ENCODE assay signal across 19 mouse cellular contexts in genomic region chr11:116312359-116312758, GRCm38 (mm10). TPM values are rescaled to one million over a fixed set of nuclear protein-coding genes. Genes with fewer than 3 reads are reported as not detected.
A peak's percentile ranks its signal among the peaks of the same experiment; 100 is the strongest.
DNase-seq lines count a peak whose midpoint lies in the region; ATAC-seq and TF ChIP-seq lines count a peak whose summit lies in the region.
"Had no signal": no experiment of that assay in that cellular context is flagged by ENCODE, and none has a peak within 500 bp of the region (broad histone marks: within the 10 kb centered on the region; RNA-seq: fewer than 3 reads in every experiment).

No protein-coding gene starts in this region.

- H3K9me3 ChIP-seq in lung, embryonic 16.5 days (ENCODE audit: control insufficient read depth, low read length): no peaks in the 10 kb centered on the region
- no peaks in the 10 kb centered on the region for H3K9me3 ChIP-seq in limb, embryonic 14.5 days (ENCODE audit: control insufficient read depth, low read length)
- H3K9me3 ChIP-seq: forebrain, embryonic 15.5 days; limb, embryonic 12.5 days; midbrain, embryonic 13.5 days had no signal

- no peak overlapping the region for H3K27ac ChIP-seq in lung, embryonic 16.5 days (ENCODE audit: low read length)
- no peak overlapping the region for H3K27ac ChIP-seq in limb, embryonic 14.5 days (replicated peaks; ENCODE audit: low read depth, low read length)
- H3K27ac ChIP-seq: hindbrain, embryonic 14.5 days; left cerebral cortex, adult 2 months; limb, embryonic 12.5 days; midbrain, embryonic 13.5 days had no signal

- H3K4me3 ChIP-seq in lung, embryonic 16.5 days (ENCODE audit: low read length): no peak overlapping the region
- H3K4me3 ChIP-seq in limb, embryonic 14.5 days (replicated peaks; ENCODE audit: low read length): no peak overlapping the region
- H3K4me3 ChIP-seq: forebrain, embryonic 15.5 days; left cerebral cortex, adult 2 months; limb, embryonic 12.5 days; midbrain, embryonic 13.5 days had no signal

- H3K4me2 ChIP-seq in lung, embryonic 16.5 days (ENCODE audit: low read depth, low read length): no peak overlapping the region
- no peak overlapping the region for H3K4me2 ChIP-seq in limb, embryonic 14.5 days (replicated peaks; ENCODE audit: low read depth, low read length, severe bottlenecking)
- H3K4me2 ChIP-seq: forebrain, embryonic 15.5 days; hindbrain, embryonic 14.5 days; limb, embryonic 12.5 days; midbrain, embryonic 13.5 days had no signal

- ATAC-seq in lung, embryonic 16.5 days (ENCODE audit: low read depth): peak; percentile 52
- peak; percentile 73; the same call in 1 of the 2 replicates for ATAC-seq in limb, embryonic 14.5 days (ENCODE audit: low FRiP score, low read depth)
- ATAC-seq: forebrain, embryonic 15.5 days; midbrain, embryonic 13.5 days; Patski had no signal

- WGBS in lung, embryonic 16.5 days: 17% methylated on average over 8 of the region's 8 CpGs
- WGBS in limb, embryonic 14.5 days: 56% methylated on average over 8 of the region's 8 CpGs

- H3K27me3 ChIP-seq in lung, embryonic 16.5 days (ENCODE audit: control insufficient read depth, insufficient read depth, low read depth, low read length): no peaks in the 10 kb centered on the region
- no peaks in the 10 kb centered on the region for H3K27me3 ChIP-seq in limb, embryonic 14.5 days (ENCODE audit: control insufficient read depth, insufficient read depth, low read length)
- H3K27me3 ChIP-seq: forebrain, embryonic 15.5 days; Patski had no signal

- no peaks in the 10 kb centered on the region; the same call in 1 of the 2 replicates for H3K4me1 ChIP-seq in lung, embryonic 16.5 days (replicated peaks; ENCODE audit: control insufficient read depth, insufficient read depth, low read length)
- H3K4me1 ChIP-seq in limb, embryonic 14.5 days (ENCODE audit: control insufficient read depth, insufficient read depth, low read length): no peaks in the 10 kb centered on the region
- H3K4me1 ChIP-seq: limb, embryonic 12.5 days had no signal

- intact Hi-C loops in heart, postnatal 10 days (cut with DNase I): no loop called here

- no peaks in the 10 kb centered on the region for H3K36me3 ChIP-seq in lung, embryonic 16.5 days (ENCODE audit: control insufficient read depth, insufficient read depth, low read length)
- H3K36me3 ChIP-seq in limb, embryonic 14.5 days (ENCODE audit: control insufficient read depth, insufficient read depth, low read length): no peaks in the 10 kb centered on the region
- H3K36me3 ChIP-seq: forebrain, embryonic 15.5 days; limb, embryonic 12.5 days; midbrain, embryonic 13.5 days had no signal

- DNase-seq in heart, postnatal 10 days: peak; percentile 27 to 31
- DNase-seq in heart, adult 9 months (ENCODE audit: low spot score in 2 of 2): no peak
- DNase-seq in lung, postnatal 25 days (ENCODE audit: low spot score): no peak
- DNase-seq in brain, embryonic 14.5 days (ENCODE audit: low read depth): peak; percentile 38
- peak; percentile 69 for DNase-seq in limb, embryonic 14.5 days (ENCODE audit: low spot score)
- no peak for DNase-seq in natural killer cell, adult 2 months (ENCODE audit: low spot score in 2 of 2)
- DNase-seq in adrenal gland, adult 8-10 months: no peak
- DNase-seq: B cell, adult 2 months; cerebellum, postnatal 14 days; kidney, adult 18-20 months had no signal

- no peak for TF ChIP-seq POLR2A in brain, embryonic 14.5 days (IDR thresholded peaks at IDR 0.05; ENCODE audit: borderline replicate concordance, extremely low read depth, insufficient read depth, insufficient read length, poor library complexity, severe bottlenecking)
- no peak for TF ChIP-seq POLR2A in limb, embryonic 14.5 days (IDR thresholded peaks at IDR 0.05; ENCODE audit: borderline replicate concordance, extremely low read depth, insufficient read depth, insufficient read length)

- no peak for TF ChIP-seq CTCF in brain, embryonic 14.5 days (IDR thresholded peaks at IDR 0.05; ENCODE audit: borderline replicate concordance, extremely low read depth, insufficient read depth, insufficient read length)

- H3K9ac ChIP-seq in lung, embryonic 16.5 days (ENCODE audit: low read length): no peak overlapping the region
- H3K9ac ChIP-seq in limb, embryonic 14.5 days (ENCODE audit: low read depth, low read length, severe bottlenecking): no peak overlapping the region
- H3K9ac ChIP-seq: forebrain, embryonic 15.5 days; hindbrain, embryonic 14.5 days; limb, embryonic 12.5 days; midbrain, embryonic 13.5 days had no signal

RNA-seq across cellular contexts. Expression of gene Exoc7, which starts 5.3 kb away (rescaled TPM):
- 10 to 100 TPM; 61.0 to 65.9 TPM for total RNA-seq in heart, postnatal 10 days (2021)
- 62.8 and 68.5 TPM in 2 replicates for polyA plus RNA-seq in lung, embryonic 16.5 days (2015; fragmentation: Nextera tagmentation; extraction: Ambion mirVana)
- 96.1 and 112 TPM in 2 replicates for polyA plus RNA-seq in brain, embryonic 14.5 days (2012; rRNA removed)
- 57.7 and 66.7 TPM in 2 replicates for polyA plus RNA-seq in limb, embryonic 14.5 days (2012; rRNA removed)
- polyA plus RNA-seq in limb, embryonic 14.5 days (2014; fragmentation: Nextera tagmentation; extraction: Ambion mirVana): 72.0 and 72.7 TPM in 2 replicates
- 10 to 100 TPM; 61.0 to 83.9 (median 72.6) TPM for total RNA-seq in adrenal gland, adult 8-10 months (2022)

RNA-seq across cellular contexts. Expression of gene Foxj1, which starts 22.8 kb away (rescaled TPM):
- not detected for total RNA-seq in heart, postnatal 10 days (2021)
- polyA plus RNA-seq in lung, embryonic 16.5 days (2015; fragmentation: Nextera tagmentation; extraction: Ambion mirVana): 22.1 and 24.6 TPM in 2 replicates
- polyA plus RNA-seq in brain, embryonic 14.5 days (2012; rRNA removed): 22.2 and 29.7 TPM in 2 replicates
- 0.85 and 0.88 TPM in 2 replicates for polyA plus RNA-seq in limb, embryonic 14.5 days (2012; rRNA removed)
- polyA plus RNA-seq in limb, embryonic 14.5 days (2014; fragmentation: Nextera tagmentation; extraction: Ambion mirVana): 0.14 TPM in 1 of 2 replicates, not detected in the other
- under 1 TPM in 2 of 4 experiments, not detected in 2; 0.09 to 0.21 TPM for total RNA-seq in adrenal gland, adult 8-10 months (2022)

RNA-seq across cellular contexts. Expression of gene Galr2, which starts 31.6 kb away (rescaled TPM):
- not detected for total RNA-seq in heart, postnatal 10 days (2021)
- 0.21 and 0.25 TPM in 2 replicates for polyA plus RNA-seq in lung, embryonic 16.5 days (2015; fragmentation: Nextera tagmentation; extraction: Ambion mirVana)
- polyA plus RNA-seq in brain, embryonic 14.5 days (2012; rRNA removed): 0.21 and 0.37 TPM in 2 replicates
- polyA plus RNA-seq in limb, embryonic 14.5 days (2012; rRNA removed): 0.24 and 0.59 TPM in 2 replicates
- polyA plus RNA-seq in limb, embryonic 14.5 days (2014; fragmentation: Nextera tagmentation; extraction: Ambion mirVana): 0.33 and 0.37 TPM in 2 replicates
- under 1 TPM in 3 of 4 experiments, not detected in 1; 0.12 to 0.28 (median 0.13) TPM for total RNA-seq in adrenal gland, adult 8-10 months (2022)
- total RNA-seq: layer of hippocampus, adult 8-10 months; left cerebral cortex, adult 2 months had no signal
- polyA plus RNA-seq: forebrain, embryonic 15.5 days; heart, embryonic 14.5 days; limb, embryonic 12.5 days had no signal

RNA-seq across cellular contexts. Expression of gene Srp68, which starts 38.3 kb away (rescaled TPM):
- total RNA-seq in heart, postnatal 10 days (2021): 10 to 100 TPM; 58.7 to 59.8 TPM
- polyA plus RNA-seq in lung, embryonic 16.5 days (2015; fragmentation: Nextera tagmentation; extraction: Ambion mirVana): 75.3 and 79.2 TPM in 2 replicates
- polyA plus RNA-seq in brain, embryonic 14.5 days (2012; rRNA removed): 68.6 and 69.3 TPM in 2 replicates
- polyA plus RNA-seq in limb, embryonic 14.5 days (2012; rRNA removed): 106 and 111 TPM in 2 replicates
- 94.9 and 103 TPM in 2 replicates for polyA plus RNA-seq in limb, embryonic 14.5 days (2014; fragmentation: Nextera tagmentation; extraction: Ambion mirVana)
- 10 to 100 TPM; 75.4 to 88.7 (median 83.0) TPM for total RNA-seq in adrenal gland, adult 8-10 months (2022)

Comparison
In these comparisons a context has a peak if more than half of its experiments do, and no peak if none do; other contexts are left out.
1. DNase-seq: peak in heart, postnatal 10 days (2 of 2), brain, embryonic 14.5 days (single experiment) and limb, embryonic 14.5 days (single experiment); none in heart, adult 9 months (0 of 2), lung, postnatal 25 days (single experiment), natural killer cell, adult 2 months (0 of 2) and adrenal gland, adult 8-10 months (single experiment).
2. RNA of gene Foxj1, which starts 22.8 kb away (polyA plus RNA-seq): 22.2 to 29.7 TPM in brain, embryonic 14.5 days and 22.1 to 24.6 TPM in lung, embryonic 16.5 days; 0.14 to 0.88 TPM in limb, embryonic 14.5 days; every median in the first group is over 10 times any median in the second.